Mouse (Mus musculus) spleen, adult 10 weeks (tissue): Measurements from ENCODE around the gene Gapdh. TPM values are rescaled to one million over a fixed set of nuclear protein-coding genes. Genes with fewer than 3 reads are reported as not detected.

Source experiments
- polyA plus RNA-seq: library from polyadenylated mRNA; stranded (reverse); fragments of 350-450 nt; fragmentation: Illumina TruSeq; extraction: RNeasy Lipid Tissue Mini Kit (QIAGEN cat#74804); gene quantifications from one replicate; pipeline ENCODE4 v1.2.3, GENCODE M21; 2015; ENCODE audit warnings: low replicate concordance; ENCODE audit not compliant: insufficient read depth

Gapdh gene
- 414 TPM for polyA plus RNA-seq

GRCm38 (mm10) chr6:125166051-125166751 lies at the start of gene Gapdh:
Gapdh (minus strand) TSS chr6:125166467.

DNA sequence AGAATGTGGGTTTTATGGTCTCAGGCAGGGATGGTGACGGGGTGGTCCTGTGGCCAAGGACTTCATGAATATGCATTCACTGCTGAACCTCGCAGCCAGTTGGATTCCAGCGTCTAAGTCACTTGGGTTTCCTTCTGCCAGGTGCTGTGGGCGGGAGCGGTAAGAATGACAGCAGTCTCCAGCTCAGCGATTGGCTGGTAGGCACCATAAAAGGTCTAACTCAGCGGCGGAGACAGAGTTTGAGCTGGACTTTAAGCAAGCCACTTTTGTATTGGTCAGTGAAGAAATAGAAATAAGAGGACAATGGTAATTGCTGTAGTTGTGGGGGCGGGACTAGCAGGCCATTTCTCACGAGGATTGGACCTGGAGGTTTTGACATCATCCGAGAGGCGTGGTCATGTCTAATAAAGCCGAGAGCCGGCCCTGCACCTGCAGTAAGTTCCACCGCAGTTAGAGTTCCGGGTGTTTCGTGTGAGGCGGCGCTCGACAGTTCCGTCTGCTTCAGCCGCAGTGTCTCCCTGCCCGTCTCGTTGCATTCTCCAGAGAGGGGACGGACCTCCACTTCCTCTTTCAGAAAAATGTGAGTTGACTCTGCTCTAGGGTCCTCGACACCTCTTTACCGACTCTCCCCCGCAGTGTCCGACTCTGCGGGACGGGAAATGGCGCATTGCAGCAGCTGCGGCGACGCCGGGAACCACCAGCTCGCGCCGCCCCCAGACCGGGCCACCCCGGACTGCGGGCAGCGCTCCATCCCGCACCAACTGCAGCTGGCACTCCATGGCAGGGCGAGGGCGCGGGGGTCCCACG lies 49.1 kb upstream of the Gapdh start, which contains the start of gene Vamp1:
Vamp1 (plus strand) TSS at position 404 of the 807 bp plus-strand sequence.

DNA sequence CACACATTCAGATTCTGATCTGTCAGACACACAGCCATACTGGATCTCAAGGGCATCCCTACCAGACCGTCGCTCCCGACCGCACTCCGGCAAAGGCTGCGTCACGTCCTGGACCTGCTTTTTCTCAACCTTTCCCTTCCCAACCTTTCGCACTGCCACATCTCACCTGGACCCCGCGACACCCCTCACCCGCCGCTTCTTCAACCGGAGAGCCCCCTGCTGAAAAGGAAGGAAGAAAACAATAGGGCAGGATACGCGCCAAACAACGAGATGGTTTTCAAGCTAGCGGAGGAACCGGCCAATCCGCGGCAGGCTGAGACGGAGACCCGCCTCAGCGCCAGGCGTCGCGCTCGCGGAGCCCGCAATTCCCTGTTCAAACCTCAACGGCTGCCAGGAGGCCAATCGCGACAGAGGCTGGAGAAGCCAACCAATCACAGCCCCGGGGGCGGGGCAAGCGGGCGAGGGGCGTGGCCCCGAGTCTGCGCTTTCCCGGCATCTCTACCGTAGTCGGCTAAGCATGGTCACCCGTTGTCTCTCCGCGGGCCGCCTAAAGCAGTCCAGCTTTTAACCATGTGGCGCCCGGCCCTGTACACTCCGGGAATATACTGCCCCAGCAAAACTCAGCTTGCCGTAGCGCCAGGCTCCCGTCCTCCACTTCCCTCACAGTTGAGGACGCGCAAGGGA lies 25.2 kb upstream of the Gapdh start, which contains the start of the genes Ncapd2 and Mrpl51:
Ncapd2 (minus strand) TSS at position 370 of the 684 bp plus-strand sequence.
Mrpl51 (plus strand) TSS at position 470 of the 684 bp plus-strand sequence.

GRCm38 (mm10) chr6:125145001-125145400 lies 21.3 kb downstream of the Gapdh start, which contains the start of gene Iffo1:
Iffo1 (plus strand) TSS chr6:125145241.

DNA sequence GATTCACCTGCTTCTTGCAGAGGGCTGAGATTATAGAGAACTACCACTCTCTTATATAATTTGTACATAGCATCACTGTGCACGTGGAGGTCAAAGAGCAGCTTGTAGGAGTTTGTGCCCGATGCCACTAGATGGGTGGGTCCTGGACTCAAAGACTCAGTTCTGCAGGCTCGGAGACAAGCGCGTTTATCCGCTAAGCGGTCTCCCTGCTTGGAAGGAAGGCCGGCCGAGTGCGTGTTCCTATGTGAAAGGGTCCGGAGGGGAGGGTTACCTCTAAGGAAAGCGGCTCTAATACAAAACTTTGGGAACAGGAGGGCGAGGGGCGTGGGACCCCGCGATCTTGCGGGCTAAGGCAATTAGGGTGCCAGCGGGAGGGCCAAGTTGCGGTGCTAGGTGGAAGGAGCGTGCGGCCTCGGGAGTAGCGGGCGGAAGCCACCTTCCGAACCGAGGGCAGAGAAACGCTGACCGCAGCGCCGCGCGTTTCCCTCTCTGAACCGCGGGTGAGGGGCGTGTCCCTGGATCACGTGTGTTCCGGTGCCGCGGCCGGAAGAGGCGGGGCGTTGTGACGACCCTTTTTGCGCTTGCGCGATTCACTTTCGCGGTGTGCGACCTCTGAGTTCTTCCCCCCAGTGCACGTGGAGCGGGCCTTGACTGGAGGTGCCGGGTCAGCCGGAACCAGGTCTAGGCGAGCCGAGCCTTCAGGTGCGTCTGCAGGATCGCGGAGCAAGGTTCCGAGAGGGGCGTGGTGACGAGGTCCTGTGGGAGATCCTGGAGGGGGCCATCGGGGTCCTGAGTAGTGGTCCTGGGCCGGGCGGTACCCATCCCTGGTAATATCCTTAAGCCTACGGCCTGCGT lies 34.7 kb downstream of the Gapdh start, which contains the start of gene Nop2:
Nop2 (plus strand) TSS at position 608 of the 855 bp plus-strand sequence.

Other genes with a start within 250 kb of the Gapdh start
- 193 TPM for gene Ptms, start 246.4 kb downstream of the Gapdh start, polyA plus RNA-seq
- gene Mlf2, start 235.1 kb downstream of the Gapdh start, polyA plus RNA-seq: 41.7 TPM
- 30.5 TPM for gene Cops7a, start 200.9 kb downstream of the Gapdh start, polyA plus RNA-seq
- 3.0 TPM for gene Pianp, start 169.8 kb downstream of the Gapdh start, polyA plus RNA-seq
- 76.0 TPM for gene Zfp384, start 157.3 kb downstream of the Gapdh start, polyA plus RNA-seq
- 64.2 TPM for gene Ing4, start 126.7 kb downstream of the Gapdh start, polyA plus RNA-seq
- gene Acrbp, start 116.8 kb downstream of the Gapdh start, polyA plus RNA-seq: 22.3 TPM
- gene Lpar5, start 98.5 kb downstream of the Gapdh start, polyA plus RNA-seq: 8.7 TPM
- 174 TPM for gene Chd4, start 70.5 kb downstream of the Gapdh start, polyA plus RNA-seq
- 22.7 TPM for gene Nop2, start 34.6 kb downstream of the Gapdh start, polyA plus RNA-seq
- gene Iffo1, start 21.2 kb downstream of the Gapdh start, polyA plus RNA-seq: 29.6 TPM
- gene Ncapd2, start 25.2 kb upstream of the Gapdh start, polyA plus RNA-seq: 55.5 TPM
- gene Mrpl51, start 25.3 kb upstream of the Gapdh start, polyA plus RNA-seq: 61.7 TPM
- 89.9 TPM for gene Vamp1, start 49.1 kb upstream of the Gapdh start, polyA plus RNA-seq
- 29.2 TPM for gene Tapbpl, start 65.4 kb upstream of the Gapdh start, polyA plus RNA-seq
- gene Cd27, start 70.5 kb upstream of the Gapdh start, polyA plus RNA-seq: 35.2 TPM
- gene Tuba3a, start 119.6 kb upstream of the Gapdh start, polyA plus RNA-seq: not detected
- gene Ltbr, start 147.4 kb upstream of the Gapdh start, polyA plus RNA-seq: 7.2 TPM
- 0.84 TPM for gene Scnn1a, start 154.2 kb upstream of the Gapdh start, polyA plus RNA-seq
- 29.9 TPM for gene Tnfrsf1a, start 182.9 kb upstream of the Gapdh start, polyA plus RNA-seq
- not detected for gene Plekhg6, start 214.3 kb upstream of the Gapdh start, polyA plus RNA-seq